Mouse (Mus musculus): ENCODE results near the gene Trpm7. TPM values are rescaled to one million over a fixed set of nuclear protein-coding genes. Genes with fewer than 3 reads are reported as not detected.

Gene Trpm7
- total RNA-seq, 2 experiments from 2014 or later: 38.1 to 38.7 TPM

- intact Hi-C loops (cut with DNase I): no loop called here
These were observed 31.3 kb downstream of the Trpm7 start for GRCm38 (mm10) chr2:126844751-126845150.

DNA sequence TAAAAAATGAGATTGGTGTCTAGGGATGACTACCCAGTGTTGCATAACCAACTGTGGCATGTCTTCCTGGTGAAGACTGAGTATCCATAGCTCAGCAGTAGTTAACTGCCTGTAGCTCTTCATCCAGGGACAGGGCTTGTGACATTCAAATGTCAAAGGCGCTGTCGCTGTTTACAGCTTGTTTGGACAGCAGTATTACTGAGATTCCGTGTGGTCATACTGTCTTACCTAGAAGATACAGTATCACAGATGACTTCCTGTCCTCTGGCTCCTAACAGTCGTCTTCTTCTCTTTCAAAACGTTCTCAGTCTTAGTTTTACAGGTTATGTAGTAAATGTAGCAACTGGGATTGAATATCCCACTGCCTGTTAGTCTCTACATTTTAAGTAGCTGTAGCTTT is 37.2 kb downstream of the Trpm7 start:
- DNase-seq (ENCODE audit: extremely low spot score in 1 of 2, low spot score in 2 of 2): no peak
- intact Hi-C loops (cut with DNase I): loop anchor here (5.0 to 10.0 kb wide), 3 partner anchors 78 to 386 kb away; no protein-coding TSS in a partner anchor

More at GRCm38 (mm10) chr2:126844751-126845150, 31.3 kb downstream of the Trpm7 start:
- DNase-seq (ENCODE audit: extremely low spot score in 1 of 2, low spot score in 2 of 2): no peak

DNA sequence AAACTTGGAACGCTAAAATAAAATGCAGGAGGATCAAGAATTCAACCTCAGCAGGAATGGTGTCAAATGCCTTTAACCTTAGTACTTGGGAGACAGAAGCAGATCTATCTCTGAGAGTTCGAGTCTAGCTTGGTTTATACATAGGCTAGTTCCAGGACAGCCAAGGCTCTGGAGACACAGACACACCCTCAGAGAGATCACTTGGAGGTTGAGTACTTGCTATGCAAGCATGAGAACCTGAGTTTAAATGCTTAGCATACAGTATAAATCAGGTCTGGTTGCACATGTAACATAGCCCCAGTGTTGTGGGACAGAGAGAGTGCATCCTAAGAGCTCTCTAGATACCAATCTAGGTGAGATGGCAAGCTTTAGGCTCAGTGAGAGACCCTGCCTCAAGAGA is 58.6 kb downstream of the Trpm7 start:
- DNase-seq (ENCODE audit: extremely low spot score in 1 of 2, low spot score in 2 of 2): no peak
- intact Hi-C loops (cut with DNase I): loop anchor here (10.0 kb wide), 1 partner anchor 417 kb away; no protein-coding TSS in a partner anchor

GRCm38 (mm10) chr2:126816644-126817347 is 59.2 kb downstream of the Trpm7 start:
- intact Hi-C loops (cut with DNase I): loop anchor here (10.0 kb wide), 1 partner anchor 418 kb away; no protein-coding TSS in a partner anchor
- DNase-seq (ENCODE audit: extremely low spot score in 1 of 2, low spot score in 2 of 2): no peak

DNA sequence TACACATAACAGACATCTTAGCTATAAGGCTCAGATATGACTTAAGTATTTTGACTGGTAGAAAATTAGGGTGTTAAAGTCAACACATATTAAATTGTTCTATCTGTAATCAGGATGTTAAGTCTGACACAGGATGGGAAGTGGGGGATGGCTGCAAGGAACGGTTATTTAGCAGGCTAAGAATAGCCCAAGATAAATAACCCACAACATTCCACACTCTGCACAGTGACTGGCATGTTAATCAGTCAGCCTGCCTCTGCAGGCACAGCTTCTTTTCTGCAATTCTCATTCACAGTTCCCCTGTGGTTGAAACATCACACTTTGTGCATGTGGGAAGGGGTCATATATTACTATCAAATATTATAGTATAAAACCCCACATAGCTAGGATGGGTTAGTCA is 60.2 kb downstream of the Trpm7 start:
- peak in 1 of 2 experiments; percentile 20 for DNase-seq (ENCODE audit: extremely low spot score in 1 of 2, low spot score in 2 of 2)
- intact Hi-C loops (cut with DNase I): loop anchor here (10.0 kb wide), 1 partner anchor 419 kb away; no protein-coding TSS in a partner anchor

GRCm38 (mm10) chr2:126801980-126802379 is 74.0 kb downstream of the Trpm7 start:
- DNase-seq (ENCODE audit: extremely low spot score in 1 of 2, low spot score in 2 of 2): no peak
- intact Hi-C loops (cut with DNase I): no loop called here

- intact Hi-C loops (cut with DNase I): no loop called here
These were observed 77.6 kb downstream of the Trpm7 start for GRCm38 (mm10) chr2:126798455-126798854.

DNA sequence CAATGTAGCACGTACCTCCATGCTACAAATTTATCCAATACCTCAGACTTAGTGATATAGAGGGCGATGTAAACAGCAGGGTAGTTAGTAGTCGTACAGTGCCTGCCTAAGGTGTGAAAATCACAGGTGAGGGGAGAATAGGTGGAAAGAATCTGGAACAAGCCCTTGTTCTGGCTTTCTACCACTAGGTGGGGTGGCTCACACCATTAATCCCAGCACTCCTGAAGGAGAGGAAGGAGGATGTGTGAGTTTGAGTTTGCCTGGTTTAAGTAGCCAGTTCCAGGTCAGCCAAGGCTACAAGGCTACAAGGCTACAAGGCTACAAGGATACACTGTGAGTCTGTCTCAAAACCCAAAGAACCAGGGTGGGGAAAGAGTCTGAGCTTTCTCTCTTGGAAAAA is 80.3 kb downstream of the Trpm7 start:
- DNase-seq (ENCODE audit: extremely low spot score in 1 of 2, low spot score in 2 of 2): no peak
- intact Hi-C loops (cut with DNase I): no loop called here

More at GRCm38 (mm10) chr2:126798455-126798854, 77.6 kb downstream of the Trpm7 start:
- DNase-seq (ENCODE audit: extremely low spot score in 1 of 2, low spot score in 2 of 2): no peak

GRCm38 (mm10) chr2:126792611-126793010 is 83.4 kb downstream of the Trpm7 start:
- intact Hi-C loops (cut with DNase I): no loop called here

DNA sequence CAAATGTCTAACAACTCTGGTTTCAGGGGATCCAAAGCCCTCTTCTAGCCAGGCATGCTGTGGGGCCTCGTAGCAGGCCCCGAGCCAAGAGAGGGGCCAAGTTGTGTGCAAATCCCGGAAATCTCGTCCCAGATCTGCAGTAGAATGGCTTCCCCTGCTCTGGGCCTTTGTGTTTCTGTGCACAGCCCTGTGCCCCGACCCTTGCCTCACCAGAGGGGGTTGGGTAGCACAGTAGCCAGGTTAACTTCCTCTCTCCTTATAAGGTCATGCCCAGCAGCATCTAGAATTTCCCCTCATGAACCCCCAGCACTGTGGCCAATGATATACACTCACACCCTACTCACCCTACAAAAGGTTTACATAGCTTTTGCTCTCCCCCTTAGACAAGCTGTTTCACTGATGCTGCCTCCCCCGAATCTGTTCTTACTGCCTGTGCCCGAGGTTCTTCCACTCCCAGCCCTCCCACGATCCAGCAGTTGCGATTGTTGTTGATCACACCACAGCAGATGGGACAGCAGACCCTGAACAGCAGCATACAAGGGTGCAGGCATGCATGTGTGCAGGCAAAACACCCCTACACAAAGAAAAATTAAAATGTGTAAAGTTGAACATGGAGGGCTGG is 88.2 kb downstream of the Trpm7 start:
- intact Hi-C loops (cut with DNase I): loop anchor here (10.0 kb wide), 1 partner anchor 193 kb away; no protein-coding TSS in a partner anchor
- DNase-seq (ENCODE audit: extremely low spot score in 1 of 2, low spot score in 2 of 2): no peak

More at GRCm38 (mm10) chr2:126792611-126793010, 83.4 kb downstream of the Trpm7 start:
- no peak for DNase-seq (ENCODE audit: extremely low spot score in 1 of 2, low spot score in 2 of 2)

DNA sequence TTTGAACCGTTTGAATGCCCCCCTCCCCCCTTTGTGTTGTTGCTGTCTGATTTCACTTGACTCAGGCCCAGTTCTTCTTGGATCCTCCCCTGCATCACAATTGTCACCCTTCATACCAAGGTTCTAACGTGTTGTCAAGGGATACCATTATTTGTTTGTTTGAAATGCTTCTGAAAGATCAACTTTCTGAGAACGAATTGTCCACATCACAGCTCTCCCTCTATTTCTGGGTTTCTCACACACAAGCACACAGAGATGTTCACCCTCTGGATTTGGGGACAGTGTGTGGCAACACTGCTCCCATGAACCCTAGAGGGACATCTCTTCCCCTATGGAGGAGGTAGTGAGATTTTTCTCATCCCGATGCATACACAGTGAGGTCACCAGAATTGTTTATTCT is 92.7 kb downstream of the Trpm7 start, which contains the start of gene Usp50:
TSS of gene Usp50 (minus strand) at position 101 of the 400 bp plus-strand sequence.
- DNase-seq (ENCODE audit: extremely low spot score in 1 of 2, low spot score in 2 of 2): no peak
- intact Hi-C loops (cut with DNase I): loop anchor here (10.0 kb wide), 1 partner anchor 189 kb away; no protein-coding TSS in a partner anchor

DNA sequence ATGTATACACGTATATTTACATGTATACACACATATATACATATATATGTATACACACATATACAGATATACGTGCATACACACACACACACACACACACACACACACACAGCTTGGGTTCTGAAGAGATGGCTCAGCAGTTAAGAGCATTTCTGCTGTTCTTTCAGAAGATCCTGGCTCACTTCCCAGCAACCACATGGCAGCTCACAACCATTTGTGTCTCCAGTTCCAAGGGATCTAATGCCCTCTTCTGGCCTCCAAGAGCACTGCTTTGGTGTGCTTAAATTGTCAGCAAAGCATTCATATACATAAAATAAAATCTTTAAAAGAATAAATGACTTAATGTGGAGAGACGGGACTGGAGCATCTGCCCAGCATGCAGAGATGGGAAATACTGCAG is 93.6 kb downstream of the Trpm7 start:
- intact Hi-C loops (cut with DNase I): loop anchor here (10.0 kb wide), 1 partner anchor 188 kb away; no protein-coding TSS in a partner anchor
- peak; percentile 69 to 76 for DNase-seq (ENCODE audit: extremely low spot score in 1 of 2, low spot score in 2 of 2)

DNA sequence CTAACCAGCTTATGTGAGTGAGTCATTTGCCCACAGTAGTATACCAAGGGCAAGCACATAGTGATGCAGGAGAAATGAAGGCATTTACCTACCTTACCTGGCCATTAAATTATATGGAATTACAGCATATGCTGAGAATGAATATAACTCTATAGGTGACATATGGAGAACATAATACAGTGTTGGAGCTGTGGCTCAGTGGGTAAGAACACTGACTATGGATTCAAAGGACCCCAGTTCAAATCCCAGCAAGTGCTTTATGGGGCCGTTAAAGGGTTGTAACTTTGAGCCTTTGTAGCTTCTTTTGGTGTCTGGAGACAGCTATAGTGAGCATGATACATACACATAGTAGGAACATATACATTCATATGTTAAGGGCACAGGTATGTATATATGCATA is 94.6 kb downstream of the Trpm7 start:
- intact Hi-C loops (cut with DNase I): loop anchor here (10.0 kb wide), 1 partner anchor 187 kb away; no protein-coding TSS in a partner anchor
- DNase-seq (ENCODE audit: extremely low spot score in 1 of 2, low spot score in 2 of 2): no peak

- intact Hi-C loops (cut with DNase I): loop anchor here (10.0 kb wide), 1 partner anchor 185 kb away; no protein-coding TSS in a partner anchor
- DNase-seq (ENCODE audit: extremely low spot score in 1 of 2, low spot score in 2 of 2): no peak
These were observed 95.7 kb downstream of the Trpm7 start for GRCm38 (mm10) chr2:126780286-126780685.

GRCm38 (mm10) chr2:126778806-126779205 is 97.2 kb downstream of the Trpm7 start:
- no peak for DNase-seq (ENCODE audit: extremely low spot score in 1 of 2, low spot score in 2 of 2)
- intact Hi-C loops (cut with DNase I): no loop called here

DNA sequence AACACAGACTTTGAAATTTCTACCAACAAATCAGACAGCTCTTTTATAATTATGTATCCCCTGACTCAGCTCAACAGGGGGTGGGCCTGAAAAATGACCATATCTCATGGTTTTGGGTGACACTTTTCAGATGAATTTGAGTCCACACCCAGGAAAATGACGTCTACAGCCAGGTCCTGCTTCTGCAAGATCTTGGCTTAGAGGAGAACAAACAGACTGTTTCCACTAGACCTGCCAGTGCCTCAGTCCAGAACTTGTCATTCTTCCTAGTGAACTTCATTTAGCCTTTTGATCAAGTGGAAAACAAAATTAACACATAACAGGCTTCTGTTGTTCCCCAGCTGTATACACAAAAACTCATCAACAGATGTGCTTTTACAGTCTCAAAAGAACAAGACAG is 99.6 kb downstream of the Trpm7 start:
- no peak for DNase-seq (ENCODE audit: extremely low spot score in 1 of 2, low spot score in 2 of 2)
- intact Hi-C loops (cut with DNase I): no loop called here

GRCm38 (mm10) chr2:126775951-126776350 is 100.1 kb downstream of the Trpm7 start:
- intact Hi-C loops (cut with DNase I): no loop called here
- no peak for DNase-seq (ENCODE audit: extremely low spot score in 1 of 2, low spot score in 2 of 2)

- intact Hi-C loops (cut with DNase I): no loop called here
- no peak for DNase-seq (ENCODE audit: extremely low spot score in 1 of 2, low spot score in 2 of 2)
These were observed 103.8 kb downstream of the Trpm7 start for GRCm38 (mm10) chr2:126772217-126772616.

DNA sequence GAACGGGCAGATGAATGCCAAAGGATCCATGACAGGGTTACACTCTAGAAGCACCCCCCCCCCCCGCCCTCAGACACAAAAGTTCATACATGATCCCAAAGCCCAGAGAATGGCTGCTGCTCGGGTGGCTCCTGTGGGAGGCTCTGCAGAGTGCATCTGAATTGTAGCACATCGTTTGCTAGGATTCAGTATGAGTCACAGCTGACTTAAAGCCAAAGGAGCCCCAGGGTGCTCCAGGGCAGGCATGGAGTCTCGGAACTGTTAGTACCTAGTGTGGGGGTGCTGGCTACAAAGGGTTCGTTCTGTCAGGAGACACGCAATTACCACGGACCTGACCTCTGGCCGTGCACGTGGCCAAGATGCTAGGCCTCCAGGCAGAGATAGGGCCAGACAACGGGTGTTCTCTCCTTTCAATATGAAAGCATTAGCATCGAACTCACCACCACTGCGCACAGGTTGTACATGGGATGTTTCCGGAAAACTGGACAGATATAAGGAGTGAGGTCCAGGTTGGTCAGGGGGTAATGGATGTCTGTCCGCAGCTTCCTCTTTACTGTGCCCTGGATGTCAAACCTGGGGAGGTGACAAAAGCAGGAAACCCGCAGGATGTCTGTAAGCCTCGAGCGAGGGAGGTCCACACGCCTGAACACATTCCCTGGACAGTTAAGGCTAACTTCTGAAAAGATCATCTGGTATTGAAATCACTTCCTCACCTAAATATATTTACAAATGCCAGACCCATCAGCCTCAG is 106.4 kb downstream of the Trpm7 start:
- DNase-seq (ENCODE audit: extremely low spot score in 1 of 2, low spot score in 2 of 2): no peak
- intact Hi-C loops (cut with DNase I): no loop called here
